Mouse (Mus musculus): ENCODE data around the gene Map3k4. TPM values are rescaled to one million over a fixed set of nuclear protein-coding genes. Genes with fewer than 3 reads are reported as not detected.

Map3k4 gene
- total and polyA plus RNA-seq, 3 experiments: 26.8 to 40.3 (median 28.7) TPM

GRCm38 (mm10) chr17:12261376-12261775 is 57.2 kb downstream of the Map3k4 start:
- Histone ChIP-seq H3K4me1 (ENCODE audit: insufficient read depth, low read depth, low read length) (peaks cover 2% of the 10 kb centered on the region; the same call in 1 of the 2 replicates), H3K4me3 (ENCODE audit: low read depth, low read length) (no peak overlapping the region), H3K36me3 (replicated peaks) (peaks cover 92% of the 10 kb centered on the region), H3K27me3 (ENCODE audit: insufficient read depth, low read length) (no peaks in the 10 kb centered on the region), H3K9me3 (replicated peaks) (no peaks in the 10 kb centered on the region)
- DNase-seq (ENCODE audit: low spot score): no peak
- ATAC-seq (ENCODE audit: extremely low read depth, insufficient number of reproducible peaks, low FRiP score, poor library complexity, severe bottlenecking): no peak
- TF ChIP-seq CTCF (IDR thresholded peaks at IDR 0.05; ENCODE audit: low read depth, low read length) (no peak), TAL1 (conservative IDR thresholded peaks at IDR 0.05; ENCODE audit: low read depth, low read length) (no peak), GATA1 (IDR thresholded peaks at IDR 0.05; ENCODE audit: borderline replicate concordance, low read length) (no peak), POLR2AphosphoS5 (IDR thresholded peaks at IDR 0.05; ENCODE audit: insufficient replicate concordance, low read depth, low read length) (no peak)

- Histone ChIP-seq H3K27me3 (ENCODE audit: insufficient read depth, low read length) (no peaks in the 10 kb centered on the region), H3K9me3 (replicated peaks) (no peaks in the 10 kb centered on the region), H3K4me3 (ENCODE audit: low read depth, low read length) (no peak overlapping the region), H3K4me1 (ENCODE audit: insufficient read depth, low read depth, low read length) (no peaks in the 10 kb centered on the region), H3K36me3 (replicated peaks) (peaks cover 93% of the 10 kb centered on the region)
- ATAC-seq (ENCODE audit: extremely low read depth, insufficient number of reproducible peaks, low FRiP score, poor library complexity, severe bottlenecking) (no peak), DNase-seq (ENCODE audit: low spot score) (no peak)
- TF ChIP-seq CTCF (IDR thresholded peaks at IDR 0.05; ENCODE audit: low read depth, low read length) (no peak), GATA2 (IDR thresholded peaks at IDR 0.05; ENCODE audit: borderline replicate concordance, low read depth, low read length) (no peak), GATA1 (IDR thresholded peaks at IDR 0.05; ENCODE audit: borderline replicate concordance, low read length) (no peak), TAL1 (conservative IDR thresholded peaks at IDR 0.05; ENCODE audit: low read depth, low read length) (no peak), POLR2AphosphoS5 (IDR thresholded peaks at IDR 0.05; ENCODE audit: insufficient replicate concordance, low read depth, low read length) (no peak)
Measured at GRCm38 (mm10) chr17:12259957-12260356, 58.6 kb downstream of the Map3k4 start.

GRCm38 (mm10) chr17:12258517-12258916 is 60.1 kb downstream of the Map3k4 start:
- Histone ChIP-seq H3K27me3 (ENCODE audit: insufficient read depth, low read length) (no peaks in the 10 kb centered on the region), H3K36me3 (replicated peaks) (peaks cover 96% of the 10 kb centered on the region), H3K4me1 (ENCODE audit: insufficient read depth, low read depth, low read length) (no peaks in the 10 kb centered on the region), H3K9me3 (replicated peaks) (no peaks in the 10 kb centered on the region), H3K4me3 (ENCODE audit: low read depth, low read length) (no peak overlapping the region)
- no peak for DNase-seq (ENCODE audit: low spot score)
- ATAC-seq (ENCODE audit: extremely low read depth, insufficient number of reproducible peaks, low FRiP score, poor library complexity, severe bottlenecking): no peak
- TF ChIP-seq TAL1 (conservative IDR thresholded peaks at IDR 0.05; ENCODE audit: low read depth, low read length): no peak
- TF ChIP-seq GATA2 (IDR thresholded peaks at IDR 0.05; ENCODE audit: borderline replicate concordance, low read depth, low read length): no peak
- TF ChIP-seq GATA1 (IDR thresholded peaks at IDR 0.05; ENCODE audit: borderline replicate concordance, low read length): no peak
- no peak for TF ChIP-seq POLR2AphosphoS5 (IDR thresholded peaks at IDR 0.05; ENCODE audit: insufficient replicate concordance, low read depth, low read length)
- TF ChIP-seq CTCF (IDR thresholded peaks at IDR 0.05; ENCODE audit: low read depth, low read length): no peak

GRCm38 (mm10) chr17:12256142-12256541 is 62.5 kb downstream of the Map3k4 start:
- DNase-seq (ENCODE audit: low spot score): no peak
- H3K27me3 ChIP-seq (ENCODE audit: insufficient read depth, low read length): no peaks in the 10 kb centered on the region; the same call in 1 of the 2 replicates
- peaks cover 14% of the 10 kb centered on the region for H3K9me3 ChIP-seq (replicated peaks)
- peaks cover 93% of the 10 kb centered on the region for H3K36me3 ChIP-seq (replicated peaks)
- H3K4me1 ChIP-seq (ENCODE audit: insufficient read depth, low read depth, low read length): no peaks in the 10 kb centered on the region
- no peak overlapping the region for H3K4me3 ChIP-seq (ENCODE audit: low read depth, low read length)
- TF ChIP-seq TAL1 (conservative IDR thresholded peaks at IDR 0.05; ENCODE audit: low read depth, low read length) (no peak), GATA1 (IDR thresholded peaks at IDR 0.05; ENCODE audit: borderline replicate concordance, low read length) (no peak), POLR2AphosphoS5 (IDR thresholded peaks at IDR 0.05; ENCODE audit: insufficient replicate concordance, low read depth, low read length) (no peak), GATA2 (IDR thresholded peaks at IDR 0.05; ENCODE audit: borderline replicate concordance, low read depth, low read length) (no peak), CTCF (IDR thresholded peaks at IDR 0.05; ENCODE audit: low read depth, low read length) (no peak)
- ATAC-seq (ENCODE audit: extremely low read depth, insufficient number of reproducible peaks, low FRiP score, poor library complexity, severe bottlenecking): no peak

GRCm38 (mm10) chr17:12250581-12250980 is 68.0 kb downstream of the Map3k4 start:
- Histone ChIP-seq H3K27me3 (ENCODE audit: insufficient read depth, low read length) (no peaks in the 10 kb centered on the region; the same call in 1 of the 2 replicates), H3K9me3 (replicated peaks) (peaks cover 24% of the 10 kb centered on the region), H3K4me1 (ENCODE audit: insufficient read depth, low read depth, low read length) (no peaks in the 10 kb centered on the region), H3K4me3 (ENCODE audit: low read depth, low read length) (no peak overlapping the region), H3K36me3 (replicated peaks) (peaks cover 75% of the 10 kb centered on the region)
- ATAC-seq (ENCODE audit: extremely low read depth, insufficient number of reproducible peaks, low FRiP score, poor library complexity, severe bottlenecking): no peak
- no peak for TF ChIP-seq POLR2AphosphoS5 (IDR thresholded peaks at IDR 0.05; ENCODE audit: insufficient replicate concordance, low read depth, low read length)
- TF ChIP-seq CTCF (IDR thresholded peaks at IDR 0.05; ENCODE audit: low read depth, low read length): no peak
- TF ChIP-seq GATA1 (IDR thresholded peaks at IDR 0.05; ENCODE audit: borderline replicate concordance, low read length): no peak
- TF ChIP-seq TAL1 (conservative IDR thresholded peaks at IDR 0.05; ENCODE audit: low read depth, low read length): no peak
- no peak for TF ChIP-seq GATA2 (IDR thresholded peaks at IDR 0.05; ENCODE audit: borderline replicate concordance, low read depth, low read length)
- no peak for DNase-seq (ENCODE audit: low spot score)

GRCm38 (mm10) chr17:12249783-12250504 is 68.7 kb downstream of the Map3k4 start:
- ATAC-seq (ENCODE audit: extremely low read depth, insufficient number of reproducible peaks, low FRiP score, poor library complexity, severe bottlenecking): no peak
- H3K36me3 ChIP-seq (replicated peaks): peaks cover 71% of the 10 kb centered on the region
- H3K27me3 ChIP-seq (ENCODE audit: insufficient read depth, low read length): no peaks in the 10 kb centered on the region; the same call in 1 of the 2 replicates
- H3K4me3 ChIP-seq (ENCODE audit: low read depth, low read length): no peak overlapping the region
- no peaks in the 10 kb centered on the region for H3K4me1 ChIP-seq (ENCODE audit: insufficient read depth, low read depth, low read length)
- TF ChIP-seq CTCF (IDR thresholded peaks at IDR 0.05; ENCODE audit: low read depth, low read length) (no peak), TAL1 (conservative IDR thresholded peaks at IDR 0.05; ENCODE audit: low read depth, low read length) (no peak), GATA2 (IDR thresholded peaks at IDR 0.05; ENCODE audit: borderline replicate concordance, low read depth, low read length) (no peak), POLR2AphosphoS5 (IDR thresholded peaks at IDR 0.05; ENCODE audit: insufficient replicate concordance, low read depth, low read length) (no peak), GATA1 (IDR thresholded peaks at IDR 0.05; ENCODE audit: borderline replicate concordance, low read length) (no peak)
- DNase-seq (ENCODE audit: low spot score): no peak
- H3K9me3 ChIP-seq (replicated peaks): peaks cover 24% of the 10 kb centered on the region

Data from G1E (cell line).